Mouse (Mus musculus): ENCODE measurements around the gene Stmnd1. TPM values are rescaled to one million over a fixed set of nuclear protein-coding genes. Genes with fewer than 3 reads are reported as not detected.
"Not testable (repeated sequence)": the region's sequence is repeated elsewhere in the genome, so short reads cannot be mapped to it uniquely, and the experiment has no call there.

Gene Stmnd1
- under 1 TPM; 0.17 to 0.18 TPM for total RNA-seq (2021)
- long read RNA-seq, experiment 1, partial matches to known transcripts = 0 of 1 reads
- long read RNA-seq, experiment 1, other reads (novel, unspliced or antisense) = 0 of 1 reads
- long read RNA-seq, experiment 2 = 0 reads

GRCm38 (mm10) chr13:46273453-46274110 is at the start of gene Stmnd1:
TSS of gene Stmnd1 (plus strand) at chr13:46273721.
- intact Hi-C loops (cut with DNase I) = no loop called here
- peak within 1 kb of the TSS; percentile 77 for H3K27ac ChIP-seq
- no peak for TF ChIP-seq CTCF (IDR thresholded peaks at IDR 0.05)
- H3K4me3 ChIP-seq = peak within 1 kb of the TSS; percentile 59
- DNase-seq = peak; percentile 44

GRCm38 (mm10) chr13:46226956-46227355 is 46.6 kb upstream of the Stmnd1 start:
- no peak for TF ChIP-seq CTCF (IDR thresholded peaks at IDR 0.05)
- intact Hi-C loops (cut with DNase I) = no loop called here
- DNase-seq = peak; percentile 76
- peak overlapping the region; percentile 82 for H3K27ac ChIP-seq
- H3K4me3 ChIP-seq = no peak overlapping the region

- intact Hi-C loops (cut with DNase I) = no loop called here
- no peak overlapping the region for H3K4me3 ChIP-seq
- TF ChIP-seq CTCF (IDR thresholded peaks at IDR 0.05) = no peak
- H3K27ac ChIP-seq = peak overlapping the region; percentile 82
- no peak for DNase-seq
Observed at GRCm38 (mm10) chr13:46227486-46227885, 46.0 kb upstream of the Stmnd1 start.

GRCm38 (mm10) chr13:46228750-46229149 is 44.8 kb upstream of the Stmnd1 start:
- intact Hi-C loops (cut with DNase I); H3K27ac ChIP-seq; DNase-seq; H3K4me3 ChIP-seq: not testable (repeated sequence)

- no peak for DNase-seq
- no peak for TF ChIP-seq CTCF (IDR thresholded peaks at IDR 0.05)
- Histone ChIP-seq H3K4me3 (no peak overlapping the region), H3K27ac (no peak overlapping the region)
- intact Hi-C loops (cut with DNase I) = no loop called here
Observed at GRCm38 (mm10) chr13:46231514-46232085, 41.9 kb upstream of the Stmnd1 start.

- no peak for DNase-seq
- no peak for TF ChIP-seq CTCF (IDR thresholded peaks at IDR 0.05)
- Histone ChIP-seq H3K27ac (no peak overlapping the region), H3K4me3 (no peak overlapping the region)
- intact Hi-C loops (cut with DNase I) = no loop called here
Observed at GRCm38 (mm10) chr13:46237723-46238349, 35.7 kb upstream of the Stmnd1 start.

- no peak overlapping the region for H3K4me3 ChIP-seq
- no peak for TF ChIP-seq CTCF (IDR thresholded peaks at IDR 0.05)
- peak; percentile 41 for DNase-seq
- intact Hi-C loops (cut with DNase I) = no loop called here
- H3K27ac ChIP-seq = no peak overlapping the region
Observed at GRCm38 (mm10) chr13:46238796-46239195, 34.7 kb upstream of the Stmnd1 start.

GRCm38 (mm10) chr13:46241391-46242188 is 31.9 kb upstream of the Stmnd1 start:
- no peak for DNase-seq
- no peak overlapping the region for H3K27ac ChIP-seq
- H3K4me3 ChIP-seq = no peak overlapping the region
- intact Hi-C loops (cut with DNase I) = no loop called here
- TF ChIP-seq CTCF (IDR thresholded peaks at IDR 0.05) = no peak

- DNase-seq = no peak
- no peak for TF ChIP-seq CTCF (IDR thresholded peaks at IDR 0.05)
- intact Hi-C loops (cut with DNase I) = no loop called here
- no peak overlapping the region for H3K4me3 ChIP-seq
- H3K27ac ChIP-seq = no peak overlapping the region
Observed at GRCm38 (mm10) chr13:46253753-46254152, 19.8 kb upstream of the Stmnd1 start.

- TF ChIP-seq CTCF (IDR thresholded peaks at IDR 0.05) = no peak
- Histone ChIP-seq H3K27ac (no peak overlapping the region), H3K4me3 (no peak overlapping the region)
- intact Hi-C loops (cut with DNase I) = no loop called here
- no peak for DNase-seq
Observed at GRCm38 (mm10) chr13:46254171-46254570, 19.4 kb upstream of the Stmnd1 start.

- DNase-seq = no peak
- Histone ChIP-seq H3K4me3 (no peak overlapping the region), H3K27ac (no peak overlapping the region)
- intact Hi-C loops (cut with DNase I) = loop anchor here (5.0 kb wide), 4 partner anchors 73 to 683 kb away; no protein-coding TSS in a partner anchor
- TF ChIP-seq CTCF (IDR thresholded peaks at IDR 0.05) = no peak
Observed at GRCm38 (mm10) chr13:46255616-46256015, 17.9 kb upstream of the Stmnd1 start.

- Histone ChIP-seq H3K4me3 (no peak overlapping the region), H3K27ac (no peak overlapping the region)
- TF ChIP-seq CTCF (IDR thresholded peaks at IDR 0.05) = peak; percentile 73
- peak; percentile 83 for DNase-seq
- intact Hi-C loops (cut with DNase I) = loop anchor here (5.0 kb wide), 4 partner anchors 76 to 686 kb away; no protein-coding TSS in a partner anchor
Observed at GRCm38 (mm10) chr13:46257847-46258246, 15.7 kb upstream of the Stmnd1 start.

Data from gastrocnemius, adult 2 months (tissue).